Mouse (Mus musculus): Measurements from ENCODE around the gene Cgref1.

Gene Cgref1

GRCm38 (mm10) chr5:30950922-30951321 is 5.5 kb upstream of the Cgref1 start:
- DNase-seq (ENCODE audit: extremely low read depth, insufficient read length, low spot score) = no peak

DNA sequence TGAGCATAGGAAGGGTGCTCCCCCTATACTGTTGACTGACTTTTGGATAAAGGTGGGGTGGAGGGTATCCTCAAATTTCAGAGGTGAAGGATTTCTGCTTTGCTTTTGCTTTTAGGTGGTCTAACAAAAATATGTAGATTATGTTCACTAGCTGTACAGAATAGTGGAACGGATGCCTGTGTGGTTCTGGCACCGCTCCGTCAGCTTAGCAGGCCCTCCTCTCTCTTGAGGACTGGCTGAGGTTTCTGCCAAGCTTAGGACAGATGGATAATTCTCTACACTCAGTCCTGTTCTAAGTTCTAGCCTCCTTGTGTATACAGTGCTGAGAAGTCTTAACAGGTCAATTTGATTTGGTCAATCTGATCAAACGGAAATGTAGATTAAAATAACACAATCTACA is 5.1 kb upstream of the Cgref1 start:
- DNase-seq (ENCODE audit: extremely low read depth, insufficient read length, low spot score) = no peak

DNA sequence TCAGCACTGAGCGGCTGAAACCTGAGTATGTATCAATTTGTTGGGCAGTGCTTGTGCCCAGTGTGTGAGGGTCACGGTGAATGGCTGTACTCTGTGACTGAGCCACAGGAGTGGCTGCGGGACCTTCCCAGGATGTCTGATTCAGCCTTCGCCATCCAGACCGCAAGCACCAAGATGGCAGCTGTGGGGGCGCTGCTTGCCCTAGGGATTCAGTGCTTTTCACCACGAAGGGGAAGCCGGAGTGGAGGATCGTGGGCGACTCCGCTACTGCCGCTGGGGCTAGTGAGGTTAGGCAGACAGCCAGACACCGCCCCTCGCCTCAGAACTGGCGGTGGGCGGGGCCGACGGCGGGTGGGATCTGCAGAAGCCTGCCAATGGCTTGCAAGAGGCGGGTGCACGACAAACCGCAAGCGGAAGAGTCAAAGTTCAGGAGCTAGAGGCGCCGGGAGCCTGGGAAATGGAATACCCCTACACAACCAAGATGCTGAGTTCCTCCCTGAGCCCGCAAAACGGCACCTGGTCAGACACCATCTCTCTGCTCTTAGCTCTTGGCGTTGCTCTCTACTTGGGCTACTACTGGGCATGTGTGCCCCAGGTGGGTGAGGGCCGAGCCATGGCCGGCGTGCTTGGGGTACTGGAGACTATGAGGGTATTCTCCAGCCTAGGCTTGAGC is 4.4 kb upstream of the Cgref1 start:
- DNase-seq (ENCODE audit: extremely low read depth, insufficient read length, low spot score) = peak; percentile 99

- no peak for DNase-seq (ENCODE audit: extremely low read depth, insufficient read length, low spot score)
Measured at GRCm38 (mm10) chr5:30948620-30949019, 3.2 kb upstream of the Cgref1 start.

GRCm38 (mm10) chr5:30944344-30944743 is 1.0 kb downstream of the Cgref1 start:
- no peak for DNase-seq (ENCODE audit: extremely low read depth, insufficient read length, low spot score)

DNA sequence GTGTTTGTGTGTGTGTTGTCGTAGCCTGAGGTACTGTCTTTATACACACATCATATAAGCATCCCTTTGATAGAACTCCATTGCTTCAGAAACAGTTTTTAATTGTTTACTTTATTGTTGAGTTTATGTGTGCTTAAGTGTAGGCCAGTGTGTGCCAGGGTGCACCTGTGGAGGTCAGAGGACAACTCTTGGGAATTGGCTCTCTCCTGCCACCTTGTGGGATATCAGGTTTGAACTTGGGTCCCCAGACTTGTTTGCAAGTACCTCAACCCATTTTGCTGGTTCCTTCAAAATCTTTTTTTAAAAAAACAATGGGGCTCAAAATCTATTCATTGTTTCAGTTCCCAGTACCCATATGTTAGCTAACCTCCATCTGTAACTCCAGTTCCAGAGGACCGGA is 2.4 kb downstream of the Cgref1 start:
- no peak for DNase-seq (ENCODE audit: extremely low read depth, insufficient read length, low spot score)

GRCm38 (mm10) chr5:30934725-30935461 is 10.5 kb downstream of the Cgref1 start:
- no peak for DNase-seq (ENCODE audit: extremely low read depth, insufficient read length, low spot score)

DNA sequence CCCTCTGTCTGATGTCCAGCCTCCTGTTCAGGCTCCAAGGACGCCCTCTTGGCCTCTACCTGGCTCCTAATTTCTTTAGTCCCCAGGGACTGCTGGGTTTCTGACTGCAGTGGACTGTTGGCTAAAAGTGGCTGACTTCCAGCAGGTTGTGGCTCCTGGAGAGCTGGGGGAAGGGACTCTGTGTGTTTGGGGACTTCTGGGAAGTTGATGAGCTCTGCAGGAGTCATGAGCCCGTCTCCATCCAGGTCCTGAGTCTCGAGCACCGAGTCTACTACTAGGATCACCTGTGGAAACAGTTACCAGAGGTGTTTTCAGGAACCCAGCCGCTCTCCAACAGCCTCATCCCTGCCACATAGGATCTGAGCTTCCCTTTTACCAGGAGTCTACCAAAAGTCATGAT is 11.7 kb downstream of the Cgref1 start:
- DNase-seq (ENCODE audit: extremely low read depth, insufficient read length, low spot score) = no peak

DNA sequence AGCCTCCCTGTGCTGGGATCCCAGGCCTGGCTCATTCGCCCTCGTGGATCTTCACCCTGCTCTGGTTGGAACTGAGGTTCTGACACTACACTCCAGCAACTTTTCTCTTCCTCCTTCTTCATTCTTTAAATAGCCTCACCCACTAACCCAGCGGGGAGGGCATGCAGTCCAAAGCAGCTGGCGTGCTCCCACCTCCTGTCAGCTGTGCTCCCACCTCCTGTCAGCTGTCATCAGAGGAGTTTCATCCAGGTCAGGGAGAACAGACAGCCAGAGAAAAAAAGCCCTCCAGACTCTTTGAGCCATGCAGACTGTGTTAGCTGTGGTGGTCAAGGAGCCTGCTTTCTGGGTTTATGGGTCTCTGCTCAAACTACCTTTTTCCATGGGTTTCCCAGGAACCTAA is 14.0 kb downstream of the Cgref1 start:
- DNase-seq (ENCODE audit: extremely low read depth, insufficient read length, low spot score) = no peak

GRCm38 (mm10) chr5:30930846-30931245 is 14.5 kb downstream of the Cgref1 start:
- no peak for DNase-seq (ENCODE audit: extremely low read depth, insufficient read length, low spot score)

DNA sequence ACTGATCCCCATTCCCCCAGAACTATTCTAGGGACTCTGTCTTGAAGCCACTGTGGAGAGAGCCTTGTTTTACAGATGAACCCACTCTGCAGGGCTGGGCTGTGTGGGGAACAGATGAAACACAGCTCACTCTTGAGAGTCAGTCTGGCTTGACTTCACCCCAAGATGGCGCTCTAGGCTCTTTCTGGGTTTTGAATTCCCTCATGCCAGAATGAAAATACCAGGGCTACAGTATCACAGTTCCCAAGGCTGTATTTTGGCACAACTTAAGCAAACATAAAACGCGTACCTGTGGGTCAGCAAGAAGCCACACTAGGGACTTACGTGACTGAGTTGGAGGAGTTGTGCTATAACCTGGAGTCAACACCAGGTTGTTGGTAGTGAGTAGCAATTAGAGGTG is 15.3 kb downstream of the Cgref1 start:
- no peak for DNase-seq (ENCODE audit: extremely low read depth, insufficient read length, low spot score)

GRCm38 (mm10) chr5:30927945-30928529 is 17.4 kb downstream of the Cgref1 start:
- DNase-seq (ENCODE audit: extremely low read depth, insufficient read length, low spot score) = no peak

GRCm38 (mm10) chr5:30926073-30926472 is 19.3 kb downstream of the Cgref1 start:
- no peak for DNase-seq (ENCODE audit: extremely low read depth, insufficient read length, low spot score)

- DNase-seq (ENCODE audit: extremely low read depth, insufficient read length, low spot score) = no peak
Measured at GRCm38 (mm10) chr5:30925217-30925616, 20.2 kb downstream of the Cgref1 start.

- no peak for DNase-seq (ENCODE audit: extremely low read depth, insufficient read length, low spot score)
Measured at GRCm38 (mm10) chr5:30924614-30925013, 20.8 kb downstream of the Cgref1 start.

- DNase-seq (ENCODE audit: extremely low read depth, insufficient read length, low spot score) = no peak
Measured at GRCm38 (mm10) chr5:30923119-30923518, 22.3 kb downstream of the Cgref1 start.

DNA sequence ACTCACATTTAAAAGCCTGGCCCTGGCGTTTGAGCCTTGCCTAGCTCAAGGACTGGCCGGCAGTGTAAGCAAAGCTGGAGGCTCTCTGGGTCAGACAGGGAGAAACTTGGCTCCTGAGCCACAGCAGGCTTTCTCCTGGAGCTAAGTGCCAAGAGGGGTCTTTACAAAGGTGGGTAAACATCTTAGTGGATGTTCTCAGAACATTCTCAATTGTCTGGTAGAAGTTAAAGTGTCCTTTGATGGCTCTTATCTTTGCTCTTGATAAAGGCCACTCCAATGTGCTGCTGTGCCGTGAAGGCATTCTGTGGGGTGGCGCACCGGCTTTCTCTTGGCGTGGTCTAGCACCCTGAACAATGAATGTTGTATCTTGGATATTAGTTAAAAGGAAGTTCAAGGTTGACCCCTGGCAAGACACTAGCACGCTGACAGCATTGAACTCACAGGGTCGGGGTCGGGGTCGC is 22.8 kb downstream of the Cgref1 start:
- no peak for DNase-seq (ENCODE audit: extremely low read depth, insufficient read length, low spot score)

- DNase-seq (ENCODE audit: extremely low read depth, insufficient read length, low spot score) = peak; percentile 72
Measured at GRCm38 (mm10) chr5:30921256-30922033, 23.9 kb downstream of the Cgref1 start, which contains the start of gene Khk. TSS of gene Khk (plus strand) at chr5:30921431.

GRCm38 (mm10) chr5:30920621-30921020 is 24.8 kb downstream of the Cgref1 start:
- peak; percentile 18 for DNase-seq (ENCODE audit: extremely low read depth, insufficient read length, low spot score)

- DNase-seq (ENCODE audit: extremely low read depth, insufficient read length, low spot score) = no peak
Measured at GRCm38 (mm10) chr5:30919831-30920614, 25.4 kb downstream of the Cgref1 start.
